Mouse (Mus musculus): ENCODE data around the gene Taf9. TPM values are rescaled to one million over a fixed set of nuclear protein-coding genes. Genes with fewer than 3 reads are reported as not detected.
A peak's percentile ranks its signal among the peaks of the same experiment; 100 is the strongest.

Gene Taf9
- polyA plus RNA-seq, 1 experiment = 13.5 TPM

DNA sequence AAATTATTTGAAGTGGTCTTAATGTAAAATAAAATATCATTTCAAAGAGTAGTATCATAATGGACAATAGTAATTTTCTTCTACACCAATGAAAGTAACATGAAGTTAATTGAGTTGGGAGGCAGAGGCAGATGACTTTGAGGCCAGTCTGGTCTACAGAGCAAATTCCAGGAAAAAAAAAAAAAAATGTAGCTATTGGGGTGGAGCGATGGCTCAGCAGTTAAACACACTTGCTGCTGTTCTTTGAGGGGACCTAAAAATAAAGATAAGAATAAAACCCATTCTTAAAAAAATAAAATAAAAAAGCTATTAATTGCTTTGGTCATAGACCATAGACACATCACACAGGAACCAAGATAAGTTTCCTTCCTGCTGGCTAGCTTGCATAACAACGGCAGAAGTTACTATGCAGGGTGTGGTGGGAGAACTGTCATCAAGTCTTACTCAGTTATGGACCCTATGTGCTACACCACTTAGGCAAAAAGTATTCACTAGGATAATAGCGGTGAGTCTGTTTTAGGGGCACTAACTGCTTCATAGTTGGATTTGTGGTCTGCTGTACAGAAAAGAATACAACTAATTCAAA is 17.2 kb upstream of the Taf9 start:
- H3K27ac ChIP-seq (ENCODE audit: control insufficient read depth, insufficient read depth, low read length) = no peak overlapping the region
- no peaks in the 10 kb centered on the region for H3K27me3 ChIP-seq (ENCODE audit: control insufficient read depth, insufficient read depth, low read length)
- peaks cover 58% of the 10 kb centered on the region for H3K36me3 ChIP-seq (ENCODE audit: control insufficient read depth, insufficient read depth, low read length)
- H3K4me1 ChIP-seq (replicated peaks; ENCODE audit: control insufficient read depth, insufficient read depth, low read length) = no peaks in the 10 kb centered on the region
- no peak for TF ChIP-seq POLR2A (IDR thresholded peaks at IDR 0.05; ENCODE audit: control insufficient read depth, extremely low read depth, insufficient read depth, low read length, poor library complexity)
- no peak for TF ChIP-seq CTCF (IDR thresholded peaks at IDR 0.05; ENCODE audit: borderline replicate concordance, control insufficient read depth, extremely low read depth, insufficient read depth, low read length, poor library complexity)
- 89% methylated on average over 3 of the region's 3 CpGs for WGBS
- no peak for DNase-seq
- no peak overlapping the region for H3K4me3 ChIP-seq (ENCODE audit: control insufficient read depth, insufficient read depth, low read length)

DNA sequence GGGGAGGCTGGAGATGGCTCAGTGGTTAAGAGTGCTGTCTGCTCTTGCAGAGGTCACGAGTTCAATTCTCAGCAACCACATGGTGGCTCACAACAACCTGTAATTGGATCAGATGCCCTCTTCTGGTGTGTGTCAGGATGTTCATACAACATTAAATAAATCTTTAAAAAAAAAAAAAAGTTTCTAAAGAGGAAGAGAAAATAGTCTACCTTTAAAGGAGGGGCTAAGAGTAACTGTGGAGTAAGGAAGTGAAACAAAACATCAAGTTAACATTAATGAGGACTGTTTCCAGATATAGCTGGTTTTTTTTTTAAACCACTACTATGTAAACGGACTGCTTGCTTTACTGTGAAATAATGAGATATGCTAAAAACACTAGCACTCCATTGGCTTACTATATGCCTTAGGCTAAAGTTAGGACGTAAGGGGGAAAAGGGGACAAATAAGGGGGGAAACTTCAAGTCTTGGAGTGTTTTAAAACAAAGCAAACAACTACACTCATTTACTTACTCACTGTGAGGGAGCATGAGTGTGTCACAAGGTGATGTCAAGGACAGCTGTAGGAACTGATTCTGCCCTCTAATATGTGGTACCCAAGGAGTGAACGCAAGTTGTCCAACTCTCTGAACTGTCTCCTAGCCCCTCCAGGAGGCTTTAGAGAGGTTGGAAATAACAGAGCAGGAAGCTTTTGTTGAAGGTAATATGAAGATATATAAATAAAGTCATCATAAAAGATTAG is 8.7 kb upstream of the Taf9 start:
- TF ChIP-seq CTCF (IDR thresholded peaks at IDR 0.05; ENCODE audit: borderline replicate concordance, control insufficient read depth, extremely low read depth, insufficient read depth, low read length, poor library complexity) = no peak
- TF ChIP-seq POLR2A (IDR thresholded peaks at IDR 0.05; ENCODE audit: control insufficient read depth, extremely low read depth, insufficient read depth, low read length, poor library complexity) = no peak
- Histone ChIP-seq H3K27me3 (ENCODE audit: control insufficient read depth, insufficient read depth, low read length) (no peaks in the 10 kb centered on the region), H3K4me1 (replicated peaks; ENCODE audit: control insufficient read depth, insufficient read depth, low read length) (no peaks in the 10 kb centered on the region), H3K36me3 (ENCODE audit: control insufficient read depth, insufficient read depth, low read length) (peaks cover 57% of the 10 kb centered on the region), H3K27ac (ENCODE audit: control insufficient read depth, insufficient read depth, low read length) (no peak overlapping the region), H3K4me3 (ENCODE audit: control insufficient read depth, insufficient read depth, low read length) (no peak overlapping the region)
- no peak for DNase-seq
- 85% methylated on average over 4 of the region's 4 CpGs for WGBS

DNA sequence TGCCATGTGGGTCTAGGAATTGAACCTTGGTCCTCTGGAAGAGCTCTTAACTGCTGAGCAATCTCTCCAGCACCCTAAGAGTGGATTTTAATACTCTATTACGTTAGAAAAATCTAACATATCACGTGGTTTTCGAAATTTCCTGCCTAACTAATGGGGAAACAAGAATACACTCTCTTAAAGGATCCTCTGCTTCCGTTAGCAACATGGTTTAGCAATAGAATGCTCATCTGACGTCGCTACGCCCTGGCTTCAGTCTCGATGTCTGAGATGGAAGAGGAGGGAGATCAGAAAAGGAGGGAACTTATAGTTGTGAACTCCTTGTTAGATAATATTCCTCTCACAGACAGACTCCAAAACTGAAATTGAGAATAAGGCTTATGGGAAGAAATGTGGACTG is 3.2 kb upstream of the Taf9 start:
- TF ChIP-seq CTCF (IDR thresholded peaks at IDR 0.05; ENCODE audit: borderline replicate concordance, control insufficient read depth, extremely low read depth, insufficient read depth, low read length, poor library complexity) (no peak), POLR2A (IDR thresholded peaks at IDR 0.05; ENCODE audit: control insufficient read depth, extremely low read depth, insufficient read depth, low read length, poor library complexity) (no peak)
- peaks cover 27% of the 10 kb centered on the region for H3K36me3 ChIP-seq (ENCODE audit: control insufficient read depth, insufficient read depth, low read length)
- H3K27ac ChIP-seq (ENCODE audit: control insufficient read depth, insufficient read depth, low read length) = no peak overlapping the region
- WGBS = 96% methylated on average over 8 of the region's 8 CpGs
- no peak overlapping the region for H3K4me3 ChIP-seq (ENCODE audit: control insufficient read depth, insufficient read depth, low read length)
- H3K27me3 ChIP-seq (ENCODE audit: control insufficient read depth, insufficient read depth, low read length) = no peaks in the 10 kb centered on the region
- H3K4me1 ChIP-seq (replicated peaks; ENCODE audit: control insufficient read depth, insufficient read depth, low read length) = 0 out of 2 replicates have a peak, but pooled peaks cover 2% of the 10 kb centered on the region
- DNase-seq = no peak

DNA sequence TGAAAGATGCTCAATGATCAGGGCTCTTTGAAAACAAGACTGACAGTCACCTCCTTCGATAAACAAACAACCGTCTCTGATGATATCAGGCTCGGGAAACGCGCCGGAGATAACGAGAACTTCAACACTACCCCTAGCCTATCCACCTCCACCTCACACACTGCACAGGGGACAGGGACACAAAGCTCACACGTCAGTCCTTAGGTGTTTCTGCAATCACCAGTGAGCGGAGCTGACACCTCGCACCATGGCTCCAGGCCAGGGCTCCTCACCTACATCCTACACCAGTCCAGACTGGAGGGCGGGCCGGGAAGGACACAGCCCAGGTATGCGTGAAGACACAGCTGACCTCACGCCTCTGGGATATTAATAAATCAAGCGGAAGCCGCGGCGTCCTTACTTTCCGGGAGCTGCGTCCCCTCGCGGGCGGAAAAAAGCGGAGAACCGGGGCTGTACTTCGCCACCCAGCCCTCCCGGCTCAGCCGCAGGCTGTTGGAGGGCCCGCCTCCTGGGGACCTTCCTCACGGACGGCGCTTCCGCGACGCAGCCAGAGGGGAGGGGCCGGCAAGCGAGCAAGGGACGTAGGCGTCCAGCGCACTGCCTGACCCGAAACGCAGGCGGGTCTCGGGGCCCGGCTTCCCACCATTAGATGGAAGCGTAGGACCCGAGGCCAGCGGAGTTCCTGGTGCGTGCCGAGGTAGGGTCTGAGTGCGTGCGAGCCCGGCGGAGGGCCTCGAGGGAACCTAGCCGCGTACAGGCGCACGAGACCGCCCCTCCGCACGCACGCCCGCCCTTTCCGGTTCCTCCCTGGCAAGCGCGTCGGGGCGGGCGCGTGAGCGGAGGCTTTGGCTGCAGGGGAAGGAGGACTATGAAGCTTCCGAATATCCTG is 585 bp upstream of the Taf9 start, which contains the start of the genes Ak6 and Rad17:
Gene Ak6, plus strand, starts transcription at position 430 of the 889 bp plus-strand sequence.
Gene Rad17, minus strand, starts transcription at position 502 of the 889 bp plus-strand sequence.
- under 1% methylated on average over 71 of the region's 73 CpGs for WGBS
- peak; percentile 96 for DNase-seq
- H3K4me3 ChIP-seq (ENCODE audit: control insufficient read depth, insufficient read depth, low read length) = peak within 1 kb of the TSS; percentile 53
- peaks cover 3% of the 10 kb centered on the region for H3K36me3 ChIP-seq (ENCODE audit: control insufficient read depth, insufficient read depth, low read length)
- H3K27ac ChIP-seq (ENCODE audit: control insufficient read depth, insufficient read depth, low read length) = peak within 1 kb of the TSS; percentile 3; the same call in 1 of the 2 replicates
- 0 out of 2 replicates have a peak, but pooled peaks cover 2% of the 10 kb centered on the region for H3K4me1 ChIP-seq (replicated peaks; ENCODE audit: control insufficient read depth, insufficient read depth, low read length)
- H3K27me3 ChIP-seq (ENCODE audit: control insufficient read depth, insufficient read depth, low read length) = no peaks in the 10 kb centered on the region
- TF ChIP-seq POLR2A (IDR thresholded peaks at IDR 0.05; ENCODE audit: control insufficient read depth, extremely low read depth, insufficient read depth, low read length, poor library complexity) = peak; percentile 37
- TF ChIP-seq CTCF (IDR thresholded peaks at IDR 0.05; ENCODE audit: borderline replicate concordance, control insufficient read depth, extremely low read depth, insufficient read depth, low read length, poor library complexity) = peak; percentile 69; the same call in 1 of the 2 replicates

DNA sequence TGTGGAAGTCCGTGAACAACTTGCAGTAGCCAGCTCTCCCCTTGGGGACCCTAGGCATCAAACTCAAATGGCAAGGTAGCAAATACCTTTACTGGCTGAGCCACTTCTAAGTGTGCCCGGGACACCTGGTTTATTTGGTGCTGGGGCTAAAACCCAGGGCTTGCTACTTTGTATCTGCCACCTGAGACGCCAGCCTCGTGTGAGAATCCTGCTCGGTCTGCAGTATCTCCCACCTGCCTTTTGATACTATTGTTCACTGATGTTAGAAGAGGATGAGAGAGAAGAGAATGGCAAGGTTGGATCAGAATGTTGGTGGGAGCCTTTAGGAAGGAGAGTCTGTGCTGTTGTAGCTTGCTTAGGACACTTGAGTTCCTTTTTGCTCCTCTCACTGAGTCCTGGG is 6.7 kb downstream of the Taf9 start:
- no peak for DNase-seq
- peaks cover 4% of the 10 kb centered on the region; the same call in 1 of the 2 replicates for H3K36me3 ChIP-seq (ENCODE audit: control insufficient read depth, insufficient read depth, low read length)
- H3K27me3 ChIP-seq (ENCODE audit: control insufficient read depth, insufficient read depth, low read length) = no peaks in the 10 kb centered on the region
- TF ChIP-seq POLR2A (IDR thresholded peaks at IDR 0.05; ENCODE audit: control insufficient read depth, extremely low read depth, insufficient read depth, low read length, poor library complexity) = no peak
- TF ChIP-seq CTCF (IDR thresholded peaks at IDR 0.05; ENCODE audit: borderline replicate concordance, control insufficient read depth, extremely low read depth, insufficient read depth, low read length, poor library complexity) = no peak
- no peak overlapping the region for H3K27ac ChIP-seq (ENCODE audit: control insufficient read depth, insufficient read depth, low read length)
- H3K4me3 ChIP-seq (ENCODE audit: control insufficient read depth, insufficient read depth, low read length) = no peak overlapping the region
- WGBS = 97% methylated on average over 5 of the region's 5 CpGs
- H3K4me1 ChIP-seq (replicated peaks; ENCODE audit: control insufficient read depth, insufficient read depth, low read length) = no peaks in the 10 kb centered on the region
